Mouse (Mus musculus): ENCODE results near the gene Asphd1.

DNA sequence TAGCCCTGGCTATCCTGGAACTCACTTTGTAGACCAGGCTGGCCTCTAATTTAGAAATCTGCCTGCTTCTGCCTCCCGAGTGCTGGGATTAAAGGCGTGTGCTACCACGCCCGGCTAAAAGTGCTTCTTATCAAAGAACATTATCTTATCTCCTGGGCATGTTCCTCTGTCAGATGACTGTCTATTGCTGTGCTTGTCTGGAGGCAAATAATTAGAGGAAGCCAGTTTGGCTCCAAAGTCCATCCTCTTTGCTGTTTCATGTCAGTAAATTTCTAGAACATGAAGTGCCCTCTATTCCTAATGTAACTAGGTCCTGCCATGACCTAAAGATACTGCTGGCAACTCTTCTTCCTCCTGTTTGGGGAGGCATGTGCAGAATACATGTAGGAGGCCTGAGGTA, 32.7 kb upstream of the Asphd1 start:
- TF ChIP-seq POLR2A (IDR thresholded peaks at IDR 0.05; ENCODE audit: insufficient read depth, low read length): no peak
- no peak for TF ChIP-seq EP300 (IDR thresholded peaks at IDR 0.05; ENCODE audit: insufficient read depth, low read depth, low read length)
- TF ChIP-seq CTCF (IDR thresholded peaks at IDR 0.05; ENCODE audit: low read depth, low read length): no peak
